Mouse (Mus musculus): ENCODE measurements at regions not wholly inside any gene's neighbourhood (a gene's known extent, or its start where the extent isn't known, plus 50 kb on each side); places are given as distances from the start of the nearest gene placed in this dataset.

DNA sequence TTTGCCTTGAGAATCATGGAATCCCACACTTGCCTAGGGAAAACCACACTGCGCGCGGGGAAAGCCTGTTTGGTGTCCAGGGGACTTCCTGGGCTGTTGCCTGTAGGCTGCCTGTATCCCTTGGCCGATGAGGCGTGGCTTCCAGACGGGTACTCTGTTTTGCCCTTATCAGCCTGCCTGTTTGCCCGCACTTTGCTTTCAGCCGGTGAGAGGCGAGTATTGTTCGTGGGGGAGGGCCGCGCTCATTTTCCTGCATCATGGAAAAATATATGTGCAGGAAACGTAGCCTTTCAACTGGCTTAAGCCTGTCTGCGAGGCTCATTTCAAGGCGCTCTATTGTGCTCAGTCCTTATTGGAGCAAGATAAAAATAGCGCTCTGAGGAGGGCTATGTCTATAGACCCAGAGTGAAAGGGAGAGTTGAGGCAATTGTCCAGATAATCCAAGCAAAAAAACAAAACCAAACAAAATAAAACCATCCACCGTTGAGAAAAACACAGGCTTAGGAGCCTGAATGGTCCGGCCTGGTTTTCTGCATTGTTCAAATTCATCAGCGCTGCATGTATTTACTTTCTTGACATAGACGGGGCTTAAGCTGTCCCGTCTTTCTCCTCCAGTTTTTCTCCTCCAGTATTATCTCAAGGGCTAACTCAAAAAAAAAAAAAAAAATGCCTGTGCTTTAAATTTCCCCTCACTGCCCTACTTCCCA lies 67.9 kb downstream of the Klf5 start:
- in situ Hi-C loops (cut with MboI, MseI): no loop called here

- in situ Hi-C loops (cut with MboI, MseI): no loop called here
These were observed 68.6 kb downstream of the Klf5 start for GRCm38 (mm10) chr14:99366996-99367555.

DNA sequence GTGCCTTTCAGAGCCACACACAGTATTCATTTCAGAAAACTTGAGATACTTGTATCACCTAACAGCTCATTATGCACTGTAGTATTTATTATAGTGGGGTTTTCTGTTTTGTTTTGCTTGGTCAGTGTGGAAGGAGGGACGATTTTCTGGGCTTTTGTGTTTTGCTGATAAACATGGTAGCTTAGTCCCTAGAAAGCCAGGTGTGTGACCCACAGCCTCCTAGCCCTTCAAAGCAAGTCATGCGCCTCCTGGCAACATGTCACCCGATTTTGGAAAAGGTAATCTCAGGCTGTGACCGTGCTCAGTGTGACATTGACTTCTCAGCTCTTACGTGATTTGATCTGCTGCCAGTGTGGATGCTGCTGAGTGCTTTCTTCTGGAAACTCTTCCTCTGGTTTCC lies 70.9 kb downstream of the Klf5 start:
- in situ Hi-C loops (cut with MboI, MseI): no loop called here

- in situ Hi-C loops (cut with MboI, MseI): no loop called here
These were observed 75.2 kb downstream of the Klf5 start for GRCm38 (mm10) chr14:99373682-99374081.

DNA sequence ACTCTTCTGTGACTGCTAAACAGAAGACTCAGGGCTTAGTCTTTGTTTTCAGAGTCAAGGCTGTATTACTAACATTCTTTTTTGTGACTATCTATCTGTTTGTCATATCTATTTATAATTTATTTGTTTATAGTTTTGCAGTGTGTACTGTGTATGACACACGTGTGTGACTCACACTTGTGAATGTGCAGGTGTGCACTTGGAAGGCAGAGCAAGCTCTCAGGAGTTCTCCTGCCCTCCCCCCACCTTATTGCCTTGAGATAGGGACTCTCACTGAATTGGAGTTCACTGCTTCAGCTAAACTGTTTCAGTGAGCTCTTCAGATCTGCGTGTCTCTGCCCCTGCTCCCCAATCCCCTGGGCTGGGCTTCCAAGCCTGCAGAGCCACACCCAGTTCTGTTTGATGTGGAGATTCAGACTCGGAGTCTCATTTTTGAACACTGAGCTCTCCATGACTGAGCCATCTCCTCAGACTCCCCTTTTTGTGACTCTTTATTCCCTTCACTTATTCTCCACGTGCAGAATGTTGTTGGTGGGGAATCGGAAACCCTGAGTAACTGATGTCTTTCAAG lies 76.6 kb downstream of the Klf5 start:
- in situ Hi-C loops (cut with MboI, MseI): no loop called here

DNA sequence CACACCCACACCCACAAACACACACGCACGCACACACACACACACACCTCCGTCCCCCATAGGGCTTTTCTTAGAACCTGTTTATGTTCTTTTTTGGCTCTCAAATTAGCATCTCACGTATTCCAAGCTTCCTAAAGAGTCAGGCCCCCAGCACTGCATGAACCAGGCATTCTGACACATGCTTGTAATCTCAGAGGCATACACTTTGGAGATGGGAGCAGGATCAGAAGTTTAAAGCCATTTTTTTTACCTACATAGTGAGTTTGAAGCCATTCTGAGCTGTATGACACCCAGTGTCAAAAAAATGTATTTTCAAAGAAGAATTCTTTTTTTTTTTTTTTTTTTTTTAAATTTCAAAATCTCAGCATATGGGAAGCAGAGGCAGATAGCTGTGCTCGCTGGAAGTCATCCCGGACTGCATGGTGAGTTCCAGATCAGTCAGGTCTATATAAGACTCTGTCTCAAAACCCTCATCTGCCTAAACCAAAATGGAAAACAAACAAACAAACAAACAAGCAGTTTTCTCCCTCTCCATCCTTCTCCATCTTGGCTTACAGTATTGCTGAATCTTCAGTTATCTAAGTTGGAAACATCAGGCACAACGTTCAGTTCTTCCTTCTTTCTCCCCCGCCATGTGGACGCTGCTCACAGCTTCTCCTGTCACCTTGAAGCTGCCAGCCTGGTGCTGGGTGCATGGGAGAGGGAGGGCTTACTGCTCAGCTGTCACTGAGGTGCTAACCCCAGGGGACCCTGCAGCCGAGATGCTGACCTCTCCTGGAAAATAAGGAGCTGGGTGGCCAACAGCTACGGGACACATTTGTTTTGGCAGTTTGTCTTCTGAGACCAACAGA lies 78.4 kb downstream of the Klf5 start:
- in situ Hi-C loops (cut with MboI, MseI): no loop called here

- in situ Hi-C loops (cut with MboI, MseI): no loop called here
These were observed 82.9 kb downstream of the Klf5 start for GRCm38 (mm10) chr14:99381262-99382017.

GRCm38 (mm10) chr14:99382051-99382450 lies 83.6 kb downstream of the Klf5 start:
- in situ Hi-C loops (cut with MboI, MseI): no loop called here

GRCm38 (mm10) chr14:99383170-99383569 lies 84.7 kb downstream of the Klf5 start:
- in situ Hi-C loops (cut with MboI, MseI): no loop called here

GRCm38 (mm10) chr14:99387581-99387980 lies 89.1 kb downstream of the Klf5 start:
- in situ Hi-C loops (cut with MboI, MseI): no loop called here

DNA sequence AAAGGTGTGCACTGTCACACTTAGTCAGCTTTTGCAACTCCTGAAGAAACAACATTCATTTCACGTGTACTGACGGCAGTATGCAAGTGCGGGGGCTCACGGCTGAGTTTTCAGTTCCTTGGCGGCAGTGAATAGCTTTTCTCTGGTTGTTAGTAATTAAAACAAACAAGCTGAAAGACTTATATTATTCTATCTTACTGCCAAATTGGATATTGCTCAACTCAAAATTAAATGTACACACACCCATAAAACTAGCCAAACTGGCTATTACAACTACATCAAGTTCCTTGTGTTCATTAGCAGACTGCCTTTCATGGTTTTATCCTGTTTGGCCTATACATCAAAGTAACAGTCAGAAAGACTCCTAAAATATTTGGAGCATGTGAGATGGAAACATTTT lies 90.8 kb downstream of the Klf5 start:
- in situ Hi-C loops (cut with MboI, MseI): no loop called here

DNA sequence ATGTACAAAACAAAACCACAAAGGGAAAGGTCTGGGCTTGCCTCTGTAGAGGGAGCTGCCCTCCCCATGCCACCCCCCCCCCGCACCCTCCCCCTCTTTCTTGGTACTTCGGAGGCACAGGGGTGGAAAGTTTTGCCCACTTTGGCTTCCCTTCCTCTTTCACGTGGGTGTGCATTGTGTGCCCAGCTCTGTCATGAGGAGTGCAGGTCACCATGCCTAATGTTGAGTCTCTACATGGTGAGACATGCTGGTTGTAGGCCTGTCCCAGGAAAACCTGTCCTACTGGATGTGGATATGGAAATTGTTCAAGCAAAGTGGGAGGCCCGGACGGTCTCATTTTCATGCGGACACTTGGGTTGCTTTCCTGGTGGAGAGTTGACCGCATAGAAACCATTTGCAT lies 93.2 kb downstream of the Klf5 start:
- in situ Hi-C loops (cut with MboI, MseI): no loop called here

- in situ Hi-C loops (cut with MboI, MseI): no loop called here
These were observed 94.3 kb downstream of the Klf5 start for GRCm38 (mm10) chr14:99392813-99393212.

DNA sequence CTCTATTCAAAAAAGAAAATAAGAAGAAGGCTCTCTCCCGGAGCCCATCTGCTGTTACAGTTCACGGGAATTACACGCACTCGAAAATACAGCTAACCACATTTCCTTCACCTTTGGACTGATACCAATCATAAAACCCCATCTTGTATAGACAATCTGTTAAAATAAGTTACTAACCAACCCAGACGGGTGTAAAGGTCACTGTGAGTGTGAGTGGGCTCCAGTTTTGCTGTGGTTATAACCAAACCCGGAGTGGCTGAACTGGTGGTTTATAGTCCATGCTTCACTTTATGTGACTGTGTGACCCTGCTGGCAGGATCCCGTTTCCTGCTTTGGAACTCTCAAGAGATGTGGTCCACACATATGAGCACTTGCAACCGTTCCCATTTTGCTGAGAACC lies 95.1 kb downstream of the Klf5 start:
- in situ Hi-C loops (cut with MboI, MseI): no loop called here

- in situ Hi-C loops (cut with MboI, MseI): no loop called here
These were observed 104.8 kb downstream of the Klf5 start for GRCm38 (mm10) chr14:99403155-99403726.

DNA sequence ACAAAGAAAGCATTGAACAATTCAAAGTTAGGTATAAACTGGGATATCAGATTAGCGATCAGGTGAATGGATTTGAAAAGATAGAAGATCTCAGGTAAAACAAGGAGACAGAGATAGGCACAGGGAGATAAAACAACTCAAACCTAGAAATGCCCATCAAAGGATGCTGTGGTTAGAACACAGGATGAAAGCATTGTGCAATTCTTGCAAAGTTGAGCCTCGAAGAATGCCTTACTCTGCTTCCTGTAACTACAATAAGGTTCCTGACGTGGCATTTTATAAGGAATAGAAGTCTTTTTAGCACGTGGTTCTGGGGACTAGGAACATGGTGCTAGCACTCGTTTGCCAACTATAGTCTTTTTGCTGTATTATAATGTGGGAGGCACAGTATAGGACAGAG lies 106.7 kb downstream of the Klf5 start:
- in situ Hi-C loops (cut with MboI, MseI): no loop called here

GRCm38 (mm10) chr14:99411835-99412234 lies 113.3 kb downstream of the Klf5 start:
- in situ Hi-C loops (cut with MboI, MseI): no loop called here

GRCm38 (mm10) chr14:99416169-99416568 lies 117.7 kb downstream of the Klf5 start:
- in situ Hi-C loops (cut with MboI, MseI): no loop called here

- in situ Hi-C loops (cut with MboI, MseI): no loop called here
These were observed 120.5 kb downstream of the Klf5 start for GRCm38 (mm10) chr14:99418970-99419369.

DNA sequence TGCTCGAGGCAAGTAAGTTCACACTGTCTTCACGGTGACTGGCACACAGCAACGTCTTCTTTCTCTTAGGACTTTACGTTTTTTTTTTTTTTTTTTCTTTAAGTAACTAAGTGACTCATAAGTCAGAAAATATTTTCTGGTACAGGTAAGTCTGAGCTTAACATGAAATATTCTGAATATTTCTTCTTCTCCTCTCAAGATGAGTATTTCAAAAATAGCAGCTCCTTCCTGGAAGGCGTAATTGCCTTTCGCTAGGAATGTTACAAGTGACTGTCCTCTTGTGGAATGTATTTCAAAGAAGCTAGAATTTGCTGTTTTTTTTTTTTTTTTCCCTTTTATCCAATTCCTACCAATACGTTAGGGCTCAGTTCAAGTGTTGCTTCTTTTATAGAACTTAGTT lies 124.8 kb downstream of the Klf5 start:
- in situ Hi-C loops (cut with MboI, MseI): no loop called here

GRCm38 (mm10) chr14:99427049-99427448 lies 128.6 kb downstream of the Klf5 start:
- in situ Hi-C loops (cut with MboI, MseI): no loop called here

Data from T-helper 1 cell (primary cell).